Mouse (Mus musculus) ES-CJ7 (cell line): ENCODE results near the gene Glo1.
A peak's percentile ranks its signal among the peaks of the same experiment; 100 is the strongest.

Experiments
- DNase-seq: peaks from one replicate; pipeline ENCODE4 v3.0.0; 2011; ENCODE audit warnings: low read depth, low spot score

Glo1 gene

GRCm38 (mm10) chr17:30613350-30613749 is 13.3 kb downstream of the Glo1 start:
- DNase-seq, result no peak

DNA sequence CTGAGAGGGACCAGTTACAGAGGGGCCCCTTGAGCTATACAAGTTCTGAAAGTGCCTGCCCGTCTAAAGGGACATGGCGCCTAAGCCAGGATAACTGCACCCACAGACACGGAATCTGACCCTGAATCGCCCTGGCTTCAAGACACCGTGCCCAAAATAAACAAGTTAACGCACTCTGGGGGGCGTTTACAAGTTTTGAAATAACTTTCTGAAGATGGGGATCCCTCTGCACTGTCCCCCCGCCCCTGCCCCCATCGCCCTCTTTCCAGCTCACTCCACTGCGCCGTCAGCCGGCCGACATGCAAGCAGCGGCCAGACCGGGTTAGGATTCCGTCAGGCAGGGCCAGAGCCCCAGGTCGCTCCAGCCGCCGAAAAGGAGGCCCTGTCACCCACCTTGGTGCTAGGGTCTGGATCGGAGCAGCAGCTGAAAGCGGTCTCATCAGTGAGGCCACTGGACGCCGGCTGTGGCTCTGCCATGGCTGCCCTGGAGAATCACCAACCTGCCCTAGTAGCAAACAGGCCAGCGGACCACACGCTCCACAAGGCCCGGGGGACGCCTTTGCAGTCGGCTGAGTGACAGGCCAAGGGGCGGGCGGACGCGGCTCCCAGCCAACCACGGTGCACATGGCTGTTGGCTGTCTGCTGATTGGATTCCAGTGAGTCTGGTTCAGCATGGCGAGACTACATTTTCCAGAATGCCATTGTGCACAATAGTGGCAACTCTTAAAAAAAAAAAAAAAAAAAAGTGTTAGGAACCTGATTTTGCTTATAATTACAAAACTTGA is 14.4 kb downstream of the Glo1 start:
- peak; percentile 98 for DNase-seq

DNA sequence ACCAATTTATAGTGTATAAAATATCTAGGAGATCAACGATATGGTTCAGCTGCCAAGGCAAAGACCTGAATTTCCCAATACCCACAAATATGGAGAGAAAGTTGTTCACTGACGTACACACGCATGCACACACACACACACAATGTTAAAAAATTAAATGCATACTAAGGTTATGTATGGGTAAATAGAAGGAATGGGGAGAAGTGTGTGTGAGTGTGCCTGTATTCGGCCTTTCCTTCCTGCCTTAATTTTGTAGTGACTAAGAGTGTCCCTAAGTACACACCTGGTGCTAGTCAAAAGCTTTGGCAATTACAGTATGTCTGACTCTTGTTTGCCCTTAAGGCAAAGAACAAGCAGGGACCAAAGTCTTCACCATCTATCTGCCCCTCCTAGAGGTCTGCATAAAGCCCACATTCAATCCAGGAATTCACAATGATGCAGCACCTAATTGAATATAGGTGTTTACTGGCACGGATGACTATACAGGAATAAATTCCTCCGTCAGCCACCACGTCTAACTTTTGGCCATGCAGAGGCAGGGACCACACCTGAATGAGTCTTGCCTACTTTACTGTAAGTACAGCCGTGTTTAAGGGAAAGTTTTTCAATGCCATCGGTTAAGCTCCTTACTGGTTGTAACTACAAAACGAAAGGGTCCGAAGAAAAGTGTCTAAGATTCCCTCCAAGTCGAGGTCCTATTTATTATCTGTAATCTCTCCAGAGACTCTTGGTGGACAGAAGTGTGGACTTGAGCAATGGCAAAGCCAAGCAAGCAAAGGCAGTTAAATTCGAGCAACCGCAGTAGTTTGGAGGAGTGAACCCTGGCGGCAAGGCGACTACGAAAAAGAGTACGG is 15.2 kb downstream of the Glo1 start:
- no peak for DNase-seq

DNA sequence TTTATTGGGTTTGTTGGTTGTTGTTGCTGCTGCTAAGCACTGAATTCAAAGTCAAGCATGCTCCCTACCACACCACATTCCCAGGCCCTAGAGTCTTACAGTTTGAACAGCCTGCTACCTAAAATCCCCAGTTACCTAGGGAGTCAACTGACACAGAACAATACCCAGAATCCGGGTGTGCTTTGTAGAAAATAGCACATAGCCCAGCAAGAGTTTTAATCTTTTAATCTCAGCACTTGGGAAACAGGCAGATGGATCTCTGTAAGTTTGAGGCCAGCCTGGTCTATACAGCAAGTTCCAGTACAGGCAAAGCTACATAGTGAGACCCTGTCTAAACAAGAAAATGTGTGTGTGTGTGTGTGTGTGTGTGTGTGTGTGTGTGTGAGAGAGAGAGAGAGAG is 15.9 kb downstream of the Glo1 start:
- DNase-seq, result no peak

GRCm38 (mm10) chr17:30609980-30610307 is 16.7 kb downstream of the Glo1 start:
- DNase-seq, result no peak

GRCm38 (mm10) chr17:30609305-30609979 is 17.2 kb downstream of the Glo1 start:
- DNase-seq, result peak; percentile 90

- DNase-seq, result peak; percentile 52
Measured at GRCm38 (mm10) chr17:30607909-30608495, 18.7 kb downstream of the Glo1 start.

DNA sequence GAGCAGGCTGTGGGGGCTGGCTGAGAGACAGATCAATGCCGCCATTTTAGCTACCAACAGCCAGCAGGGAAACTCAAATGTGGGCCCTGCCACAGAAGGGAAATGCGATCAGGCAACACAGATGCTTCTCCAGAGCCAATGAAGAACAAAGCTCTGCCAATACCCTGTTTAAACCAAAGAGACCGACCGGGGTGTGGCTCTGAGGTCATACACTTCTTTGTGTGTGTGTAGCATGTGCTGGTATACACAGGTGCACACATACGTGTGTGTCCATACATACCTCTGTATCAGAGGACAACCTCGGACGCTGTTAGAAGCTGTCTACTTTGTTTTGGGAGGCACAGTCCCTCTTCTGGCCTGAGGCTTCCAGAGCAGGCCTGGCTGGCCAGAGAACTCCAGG is 19.3 kb downstream of the Glo1 start:
- no peak for DNase-seq

DNA sequence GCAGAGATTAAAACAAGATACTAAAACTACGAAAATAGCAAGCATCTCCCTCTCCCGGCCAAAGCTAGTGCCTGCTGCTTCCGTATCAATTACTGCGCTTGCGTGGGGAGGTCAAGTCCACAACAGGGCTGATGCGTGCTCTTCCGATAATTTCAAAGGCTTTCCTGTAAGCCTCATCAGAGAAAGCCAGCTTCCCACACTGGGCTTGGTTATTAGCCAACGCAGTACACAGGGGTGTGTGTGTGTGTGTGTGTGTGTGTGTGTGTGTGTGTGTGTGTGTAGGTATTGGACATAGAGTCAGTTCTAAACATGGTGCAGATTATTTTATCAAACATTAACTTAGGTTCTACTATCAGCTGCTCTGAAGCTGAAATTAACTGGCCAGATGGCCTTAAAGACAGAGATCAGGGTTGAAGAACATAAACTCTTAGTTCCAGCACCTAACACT is 20.0 kb downstream of the Glo1 start:
- peak; percentile 79 for DNase-seq

DNA sequence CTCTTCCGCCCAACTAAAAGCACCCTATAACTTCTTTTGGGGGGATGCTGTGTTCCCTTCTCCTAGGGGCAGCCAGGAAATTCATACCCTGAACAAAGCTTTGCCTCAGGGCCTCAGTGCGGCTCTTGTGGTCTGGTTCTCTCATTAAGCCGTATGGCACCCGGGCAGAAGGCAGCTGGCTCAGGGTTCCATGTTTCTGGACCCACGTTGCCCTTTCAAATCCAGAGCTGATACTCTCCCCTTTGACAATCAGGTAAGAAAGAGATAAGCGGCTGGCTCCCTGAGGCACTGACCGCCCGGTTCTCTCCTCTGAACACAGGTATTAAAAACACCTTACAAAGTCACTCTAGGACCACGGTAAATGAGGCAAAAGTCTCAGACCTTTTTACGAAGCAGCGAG is 20.5 kb downstream of the Glo1 start:
- no peak for DNase-seq

DNA sequence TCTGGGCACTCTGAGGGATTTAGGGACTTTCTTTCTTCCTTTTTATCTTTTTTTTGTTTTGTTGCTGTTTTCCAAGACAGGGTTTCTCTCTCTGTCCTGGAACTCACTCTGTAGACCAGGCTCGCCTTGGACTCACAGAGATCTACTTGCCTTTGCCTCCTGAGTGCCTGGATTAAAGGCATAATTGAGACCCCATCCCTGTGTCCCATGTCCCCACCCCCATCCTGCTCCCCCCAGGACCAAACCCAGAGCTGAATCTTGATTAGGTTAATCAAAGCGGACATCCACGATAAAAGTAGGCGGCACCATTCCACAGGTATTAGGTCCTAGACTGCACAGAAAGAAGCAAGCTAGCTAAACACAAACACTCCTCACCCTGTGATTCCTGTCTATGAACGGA is 21.7 kb downstream of the Glo1 start:
- DNase-seq, result no peak

DNA sequence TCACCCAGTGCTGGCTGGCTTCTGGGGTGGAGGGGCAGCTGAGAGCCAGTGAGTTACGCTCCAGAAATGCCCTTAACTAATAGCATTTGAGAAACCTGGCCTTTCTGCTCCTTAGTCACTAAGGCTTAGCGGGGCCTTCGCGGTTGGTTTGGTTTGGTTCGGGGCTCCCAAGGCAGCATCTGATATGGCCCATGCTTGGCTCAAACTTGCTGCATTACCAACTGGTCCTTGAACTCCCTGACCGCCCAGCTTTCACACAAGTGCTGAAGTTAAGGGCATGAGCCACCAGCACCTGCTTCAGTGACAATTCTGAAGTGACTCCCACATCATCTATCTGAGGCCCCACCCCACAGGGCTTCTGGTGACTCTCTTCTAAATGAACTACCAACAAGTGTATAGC is 22.4 kb downstream of the Glo1 start:
- DNase-seq, result no peak

- peak; percentile 89 for DNase-seq
Measured at GRCm38 (mm10) chr17:30602175-30602574, 24.5 kb downstream of the Glo1 start.

GRCm38 (mm10) chr17:30598300-30598699 is 28.4 kb downstream of the Glo1 start:
- peak; percentile 95 for DNase-seq

DNA sequence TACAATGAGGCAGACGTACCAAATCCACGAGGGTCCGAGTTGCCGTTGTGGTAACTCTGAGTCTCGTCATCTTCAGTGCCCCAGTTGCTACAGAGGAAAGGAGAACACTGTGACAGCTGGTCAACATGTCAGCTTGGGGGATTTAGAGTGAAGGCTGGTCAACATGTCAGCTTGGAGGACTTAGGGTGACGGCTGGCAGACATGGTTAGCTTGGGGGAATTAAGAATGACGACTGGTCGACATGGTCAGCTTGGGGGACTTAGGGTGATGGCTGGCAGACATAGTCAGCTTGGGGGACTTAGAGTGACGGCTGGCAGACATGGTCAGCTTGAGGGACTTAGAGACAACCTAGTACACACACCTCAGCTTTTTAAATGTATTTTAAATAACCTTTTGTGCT is 28.9 kb downstream of the Glo1 start:
- no peak for DNase-seq

DNA sequence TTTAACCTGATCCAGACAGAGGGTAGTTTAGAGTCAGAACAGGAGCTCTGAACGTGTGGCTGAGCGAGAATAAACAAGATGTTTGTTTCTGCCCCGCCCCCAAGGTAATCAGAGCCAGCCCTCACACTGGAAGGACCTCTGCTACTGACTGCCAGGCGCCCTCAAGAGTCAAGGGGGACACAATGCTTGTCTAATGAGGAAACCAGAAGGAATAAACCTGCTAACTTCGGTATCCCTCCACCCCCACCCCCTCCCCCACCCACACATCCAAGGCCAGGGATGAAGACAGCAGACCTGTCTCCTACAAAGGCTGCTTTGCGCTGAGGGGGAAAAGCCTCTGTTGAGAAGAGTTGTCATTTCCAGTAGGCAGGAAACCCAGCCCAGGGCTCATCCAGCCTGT is 31.8 kb downstream of the Glo1 start:
- peak; percentile 84 for DNase-seq

- no peak for DNase-seq
Measured at GRCm38 (mm10) chr17:30594407-30594806, 32.3 kb downstream of the Glo1 start.

- peak; percentile 92 for DNase-seq
Measured at GRCm38 (mm10) chr17:30590417-30591198, 36.1 kb downstream of the Glo1 start.

DNA sequence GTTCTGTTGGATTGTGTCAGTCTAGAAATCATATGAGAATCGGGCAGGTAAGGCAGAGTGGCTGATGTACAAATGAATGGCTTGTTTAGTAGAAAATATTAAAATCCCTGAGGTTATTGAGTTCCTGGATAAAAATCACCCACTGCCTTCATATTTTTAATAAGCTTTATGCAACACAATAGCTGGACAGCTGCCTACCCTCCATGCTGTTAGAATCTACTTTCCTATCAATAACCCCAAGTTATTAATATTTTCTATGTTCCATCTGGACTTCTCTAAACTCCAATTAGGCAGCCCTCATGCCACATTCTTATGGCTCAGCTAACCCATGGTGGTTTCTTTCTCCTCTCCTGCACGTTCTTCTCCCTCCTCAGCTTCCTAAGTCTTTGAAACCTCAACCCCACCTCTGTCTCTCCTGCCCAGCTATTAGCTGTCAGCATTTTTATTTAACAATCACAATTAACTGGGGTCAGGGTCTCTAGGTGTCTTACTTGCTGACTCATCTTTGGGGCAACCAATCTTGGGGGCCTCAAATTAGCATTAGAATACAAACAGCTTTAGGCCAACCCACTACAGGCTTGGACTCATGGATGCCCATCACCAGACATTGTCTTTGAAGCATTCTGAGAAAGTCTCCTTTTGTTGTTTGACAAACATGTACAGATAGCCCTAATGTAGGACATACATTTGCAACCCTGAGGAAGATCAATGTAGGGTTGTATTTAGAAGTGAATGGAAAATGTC is 43.2 kb downstream of the Glo1 start:
- peak; percentile 52 for DNase-seq

DNA sequence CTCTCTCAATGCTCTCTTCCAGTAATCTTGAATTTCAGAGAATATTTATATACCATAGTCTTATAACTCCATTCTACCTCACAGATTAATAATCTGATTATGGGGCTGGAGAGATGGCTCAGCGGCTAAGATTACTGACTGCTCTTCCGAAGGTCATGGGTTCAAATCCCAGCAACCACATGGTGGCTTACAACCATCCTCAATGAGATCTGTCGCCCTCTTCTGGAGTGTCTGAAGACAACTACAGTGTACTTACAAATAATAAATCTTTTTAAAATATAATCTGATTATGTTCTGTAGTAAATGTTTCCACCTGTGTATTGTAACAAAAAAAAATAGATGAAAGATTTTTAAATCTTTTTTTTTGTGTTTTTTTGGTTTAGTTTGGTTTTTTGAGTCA is 44.4 kb downstream of the Glo1 start:
- peak; percentile 32 for DNase-seq
